Comparison of ENCODE assay signal across 8 mouse cellular contexts in the genomic region with DNA sequence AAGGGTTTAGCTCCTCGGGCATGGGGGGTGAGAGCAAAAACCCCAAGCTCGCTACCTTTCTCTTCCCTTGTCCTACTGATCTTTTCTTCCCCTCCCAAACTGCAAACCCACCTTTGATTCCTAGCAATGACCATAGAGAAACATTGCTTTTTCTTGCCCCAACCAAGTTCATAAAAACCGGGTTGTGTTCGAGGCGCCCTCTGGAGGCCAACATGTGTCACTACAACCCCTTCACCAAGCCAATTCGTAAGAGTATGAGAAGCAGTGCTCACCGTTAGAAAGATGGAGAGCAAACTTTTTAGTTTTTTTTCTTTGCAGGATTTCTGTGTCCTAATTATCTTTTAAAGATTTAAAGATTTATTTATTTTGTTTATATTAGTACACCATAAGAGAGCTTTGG. TPM values are rescaled to one million over a fixed set of nuclear protein-coding genes. Genes with fewer than 3 reads are reported as not detected.
DNase-seq lines count a peak whose midpoint lies in the region; ATAC-seq and TF ChIP-seq lines count a peak whose summit lies in the region.
"Had no signal": no experiment of that assay in that cellular context is flagged by ENCODE, and none has a peak within 500 bp of the region (broad histone marks: within the 10 kb centered on the region; RNA-seq: fewer than 3 reads in every experiment).

No protein-coding gene starts in this region.

- H3K9ac ChIP-seq in limb, embryonic 14.5 days (ENCODE audit: low read depth, low read length, severe bottlenecking), result no peak overlapping the region
- H3K9ac ChIP-seq: heart, embryonic 13.5 days had no signal

- no peak for ATAC-seq in limb, embryonic 14.5 days (ENCODE audit: low FRiP score, low read depth)

- no peak overlapping the region for H3K27ac ChIP-seq in limb, embryonic 14.5 days (replicated peaks; ENCODE audit: low read depth, low read length)
- H3K27ac ChIP-seq: heart, embryonic 13.5 days had no signal

- TF ChIP-seq POLR2A in limb, embryonic 14.5 days (IDR thresholded peaks at IDR 0.05; ENCODE audit: borderline replicate concordance, extremely low read depth, insufficient read depth, insufficient read length), result no peak

- no peak overlapping the region for H3K4me3 ChIP-seq in limb, embryonic 14.5 days (replicated peaks; ENCODE audit: low read length)
- H3K4me3 ChIP-seq: heart, embryonic 13.5 days had no signal

- H3K4me1 ChIP-seq in limb, embryonic 14.5 days (ENCODE audit: control insufficient read depth, insufficient read depth, low read length), result no peaks in the 10 kb centered on the region

- peak; percentile 51 to 75 for DNase-seq in left cerebral cortex, adult 18-20 months (ENCODE audit: low spot score in 2 of 2)
- DNase-seq in left cerebral cortex, adult 11 months (ENCODE audit: low spot score), result no peak
- DNase-seq in MN1 (ENCODE audit: low spot score), result peak; percentile 59
- peak; percentile 36 for DNase-seq in c-Kit-positive CD71-positive TER-119-negative erythroid progenitor cells, embryonic 14.5 days (ENCODE audit: low read depth)
- DNase-seq in gastrocnemius, postnatal 36 days, result peak; percentile 21 to 34
- peak; percentile 17 for DNase-seq in limb, embryonic 14.5 days (ENCODE audit: low spot score)
- peak; percentile 35 to 69 for DNase-seq in right cerebral cortex, adult 2 months (ENCODE audit: low spot score in 2 of 2)

- intact Hi-C loops in gastrocnemius, postnatal 36 days (cut with DNase I), result loop anchor here (1.0 to 10.0 kb wide), 2 partner anchors 120 to 343 kb away; no protein-coding TSS in a partner anchor

- no peaks in the 10 kb centered on the region for H3K27me3 ChIP-seq in limb, embryonic 14.5 days (ENCODE audit: control insufficient read depth, insufficient read depth, low read length)

- H3K9me3 ChIP-seq in limb, embryonic 14.5 days (ENCODE audit: control insufficient read depth, low read length), result no peaks in the 10 kb centered on the region
- H3K9me3 ChIP-seq: heart, embryonic 13.5 days had no signal

- 40% methylated on average over 7 of the region's 7 CpGs for WGBS in limb, embryonic 14.5 days

- no peaks in the 10 kb centered on the region for H3K36me3 ChIP-seq in limb, embryonic 14.5 days (ENCODE audit: control insufficient read depth, insufficient read depth, low read length)
- H3K36me3 ChIP-seq: heart, embryonic 13.5 days had no signal

- H3K4me2 ChIP-seq in limb, embryonic 14.5 days (replicated peaks; ENCODE audit: low read depth, low read length, severe bottlenecking), result no peak overlapping the region
- H3K4me2 ChIP-seq: heart, embryonic 13.5 days had no signal

RNA-seq across cellular contexts. Expression of a gene that starts 52.1 kb away (rescaled TPM):
- total RNA-seq in left cerebral cortex, adult 18-20 months (2021), result 10 to 100 TPM; 27.6 to 29.3 TPM
- total RNA-seq in gastrocnemius, postnatal 36 days (2021), result 1 to 10 TPM; 1.9 to 2.8 TPM
- polyA plus RNA-seq in limb, embryonic 14.5 days (2012; rRNA removed), result 8.1 and 9.3 TPM in 2 replicates
- polyA plus RNA-seq in limb, embryonic 14.5 days (2014; fragmentation: Nextera tagmentation; extraction: Ambion mirVana), result 22.5 and 27.0 TPM in 2 replicates

Comparison
In these comparisons a context has a peak if more than half of its experiments do, and no peak if none do; other contexts are left out.
1. RNA of a gene that starts 52.1 kb away (total RNA-seq): 27.6 to 29.3 TPM in left cerebral cortex, adult 18-20 months; 1.9 to 2.8 TPM in gastrocnemius, postnatal 36 days; every median in the first group is over 4 times any median in the second.